Mouse (Mus musculus): Measurements from ENCODE around the gene 1700003E16Rik.

Gene 1700003E16Rik

GRCm38 (mm10) chr6:83161921-83162641 is 5.9 kb downstream of the 1700003E16Rik start:
- peak; percentile 19 for DNase-seq

DNA sequence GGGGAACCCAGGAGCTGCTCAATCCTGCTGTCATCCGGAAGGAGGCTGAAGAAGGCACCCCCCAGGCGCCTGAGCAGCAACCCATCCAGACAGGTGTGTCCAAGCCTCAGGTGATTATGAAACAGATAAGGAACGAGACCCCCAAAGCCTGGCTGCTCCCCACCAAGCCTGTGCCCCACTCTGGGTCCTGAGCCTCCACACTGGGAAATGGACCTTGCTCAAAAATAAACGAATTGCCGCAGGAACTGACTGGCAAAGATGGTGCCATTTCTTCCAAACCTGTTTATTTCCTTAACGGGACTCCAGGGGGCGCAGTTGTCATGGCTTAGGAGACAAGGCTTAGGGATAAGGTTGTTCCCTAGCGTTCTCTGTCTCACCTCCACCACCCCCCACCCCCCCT is 6.5 kb downstream of the 1700003E16Rik start:
- peak; percentile 62 for DNase-seq

DNA sequence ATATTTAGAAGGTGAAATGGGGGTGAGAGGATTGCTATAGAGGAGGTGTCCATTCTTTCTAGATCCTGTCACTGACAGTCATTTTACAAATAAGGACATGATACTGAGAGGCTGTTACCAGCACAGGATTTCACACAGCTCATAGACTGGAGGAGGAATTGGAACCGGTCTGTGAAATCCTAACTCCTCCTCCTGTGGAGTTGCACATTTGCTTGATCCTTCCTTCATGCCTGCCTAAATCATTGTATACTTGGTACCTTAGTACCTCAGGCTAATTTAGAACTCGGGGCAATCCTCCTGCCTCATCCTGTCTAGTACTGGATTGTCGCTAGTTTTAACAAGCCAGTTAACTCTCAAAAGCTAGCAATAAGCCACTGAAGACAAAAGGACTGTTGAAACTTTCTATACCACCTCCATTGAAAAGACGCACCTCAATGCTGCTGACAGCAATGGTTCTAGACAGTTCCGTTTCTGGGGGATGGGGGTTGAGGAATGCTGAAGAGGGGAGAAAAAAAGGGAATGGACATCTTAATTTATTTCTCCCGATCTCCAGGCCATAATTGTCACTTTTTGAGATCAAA is 8.9 kb downstream of the 1700003E16Rik start:
- DNase-seq = no peak

GRCm38 (mm10) chr6:83165607-83166242 is 9.5 kb downstream of the 1700003E16Rik start, which contains the start of gene Dctn1:
Gene Dctn1 (plus strand): TSS chr6:83165920.
- peak; percentile 96 for DNase-seq

DNA sequence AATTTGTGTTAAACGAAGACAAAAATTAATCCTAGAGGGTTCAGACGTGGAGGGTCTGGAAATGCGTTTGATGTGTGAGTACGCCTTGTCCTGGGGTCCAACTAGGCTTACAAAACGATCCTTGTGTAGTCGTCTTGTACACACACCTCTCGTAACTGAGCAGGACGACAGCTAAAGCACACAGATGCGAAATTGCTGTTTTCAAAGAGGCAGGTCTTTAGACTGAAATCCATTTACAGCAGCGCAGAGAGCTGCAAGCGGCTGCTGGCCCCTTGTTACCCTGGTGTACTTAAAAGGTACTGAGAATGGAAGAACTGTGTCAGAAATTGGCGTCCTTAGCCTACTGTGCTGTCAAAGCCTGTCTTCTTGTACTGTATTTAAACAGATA is 10.0 kb downstream of the 1700003E16Rik start:
- peak; percentile 25 for DNase-seq

DNA sequence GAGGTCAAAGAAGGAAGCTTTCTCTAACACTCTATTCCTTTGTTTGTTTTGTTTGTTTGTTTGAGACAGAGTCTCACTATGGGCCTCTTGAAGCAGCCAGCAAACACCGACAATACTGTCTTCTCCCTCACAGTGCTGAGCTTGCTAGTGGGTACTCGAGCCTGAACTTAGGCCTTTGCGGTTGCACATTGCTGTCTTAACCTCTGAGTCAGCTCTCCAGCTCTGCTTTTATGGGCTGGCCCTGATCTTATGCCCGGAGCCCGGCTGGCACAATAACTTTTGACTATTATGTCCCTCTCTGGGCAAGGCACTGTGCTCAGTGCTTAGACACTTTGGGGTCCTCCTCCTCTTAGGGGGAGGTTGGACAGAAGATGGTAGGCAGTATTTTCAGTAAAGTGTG is 13.7 kb downstream of the 1700003E16Rik start:
- DNase-seq = no peak

GRCm38 (mm10) chr6:83171063-83171462 is 14.9 kb downstream of the 1700003E16Rik start:
- no peak for DNase-seq

- DNase-seq = no peak
Measured at GRCm38 (mm10) chr6:83172240-83172920, 16.2 kb downstream of the 1700003E16Rik start.

GRCm38 (mm10) chr6:83175996-83176395 is 19.8 kb downstream of the 1700003E16Rik start:
- DNase-seq = no peak

GRCm38 (mm10) chr6:83179390-83180117 is 23.4 kb downstream of the 1700003E16Rik start:
- DNase-seq = no peak

DNA sequence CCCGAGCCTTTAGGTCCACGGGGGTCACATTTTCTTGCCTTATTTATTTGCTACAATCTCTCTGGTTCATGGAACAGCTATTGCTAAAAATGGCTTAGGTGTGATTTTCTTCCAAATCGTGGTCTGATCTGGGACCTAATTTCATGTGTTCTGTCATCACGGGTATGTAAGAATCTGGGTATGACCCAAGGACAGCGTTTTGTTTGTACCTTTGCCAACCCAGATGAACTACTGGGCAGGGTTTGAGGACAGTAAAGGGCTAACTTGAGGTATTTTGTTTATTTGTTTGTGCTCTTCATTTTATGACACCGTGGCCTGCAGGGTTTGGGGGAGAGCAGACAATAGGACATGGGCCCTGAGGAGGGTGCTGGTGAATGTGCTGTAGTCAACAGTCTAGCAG is 24.4 kb downstream of the 1700003E16Rik start:
- DNase-seq = no peak

DNA sequence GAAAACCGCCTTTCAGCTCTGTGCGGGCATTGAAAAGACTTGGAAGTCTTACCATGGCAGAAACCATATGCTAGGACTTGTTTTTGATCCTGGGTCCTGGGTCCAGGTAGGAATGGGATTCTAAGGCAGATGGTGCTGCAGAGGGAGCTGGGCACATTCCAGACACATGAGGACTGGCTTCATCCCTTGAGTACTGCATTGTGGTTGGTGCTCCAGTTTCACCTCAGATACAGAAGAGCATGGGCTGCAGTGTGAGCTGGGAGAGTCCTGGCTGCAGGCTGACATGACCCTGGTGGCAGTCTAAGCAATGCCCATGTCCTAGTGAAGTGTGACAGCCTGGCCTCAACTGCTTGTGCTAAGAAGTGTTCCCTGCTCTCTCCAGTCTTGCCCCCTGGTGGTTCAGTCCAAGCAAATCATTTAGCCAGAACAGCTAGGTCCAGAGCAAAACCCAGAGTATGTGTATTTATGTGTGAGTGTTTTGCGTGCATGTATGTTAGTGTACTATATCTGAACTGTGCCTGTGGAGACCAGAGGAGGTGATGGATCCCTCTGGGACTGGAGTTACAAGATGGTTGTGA is 28.7 kb downstream of the 1700003E16Rik start:
- DNase-seq = no peak

- peak; percentile 59 for DNase-seq
Measured at GRCm38 (mm10) chr6:83185895-83186861, 30.0 kb downstream of the 1700003E16Rik start.

DNA sequence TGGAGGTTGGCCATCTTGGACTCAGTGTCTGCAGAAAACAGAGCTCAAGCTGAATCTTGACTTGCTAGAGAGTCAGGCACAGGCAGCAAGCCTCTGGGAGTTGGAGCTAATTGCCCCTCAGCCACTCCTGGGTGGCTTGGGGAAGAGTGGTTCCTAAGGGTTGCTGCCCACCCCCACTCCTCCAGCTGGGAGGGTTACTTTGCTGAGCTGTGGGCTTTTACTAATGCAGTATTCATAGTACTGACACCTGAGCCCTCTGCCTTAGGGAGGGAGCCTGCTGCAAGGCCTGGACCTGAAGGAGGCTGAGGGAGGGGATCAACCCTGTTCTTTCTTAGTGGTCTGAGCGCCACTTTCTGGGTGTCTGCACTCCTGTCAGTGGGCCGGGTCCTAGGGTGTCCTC is 30.7 kb downstream of the 1700003E16Rik start:
- no peak for DNase-seq

GRCm38 (mm10) chr6:83193571-83193970 is 37.4 kb downstream of the 1700003E16Rik start:
- DNase-seq = no peak

GRCm38 (mm10) chr6:83197345-83198004 is 41.3 kb downstream of the 1700003E16Rik start:
- DNase-seq = no peak

GRCm38 (mm10) chr6:83203320-83203719 is 47.1 kb downstream of the 1700003E16Rik start:
- no peak for DNase-seq

GRCm38 (mm10) chr6:83205851-83206250 is 49.6 kb downstream of the 1700003E16Rik start:
- no peak for DNase-seq

GRCm38 (mm10) chr6:83206321-83206720 is 50.1 kb downstream of the 1700003E16Rik start:
- DNase-seq = no peak

GRCm38 (mm10) chr6:83207361-83208049 is 51.3 kb downstream of the 1700003E16Rik start:
- DNase-seq = no peak
